Mouse (Mus musculus) CH12.LX (cell line): ENCODE data around the gene Fam3b. TPM values are rescaled to one million over a fixed set of nuclear protein-coding genes. Genes with fewer than 3 reads are reported as not detected.

Experiments
- DNase-seq: peaks from one replicate; pipeline ENCODE4 v3.0.0-alpha.2; 2013; ENCODE audit errors: extremely low read depth
- H3K27ac ChIP-seq: 2 replicates; pipeline ENCODE4 v1.5.1; 2012; ENCODE audit warnings: low read depth, mild to moderate bottlenecking, control low read depth, moderate library complexity; ENCODE audit not compliant: insufficient read depth
- H3K27me3 ChIP-seq: replicated peaks from 2 replicates; pipeline ENCODE3; 2012; ENCODE audit warnings: inconsistent platforms
- H3K36me3 ChIP-seq, 2 experiments: replicated peaks in 1 of 2; 2 replicates each; pipeline versions ENCODE3 to v1.6.1; 2012; ENCODE audit warnings: inconsistent platforms in 1 of 2, low read length in 1 of 2, mild to moderate bottlenecking in 1 of 2, mixed read lengths in 1 of 2, moderate library complexity in 1 of 2; ENCODE audit not compliant: control insufficient read depth in 1 of 2, insufficient read depth in 1 of 2
- H3K4me1 ChIP-seq, 2 experiments: 2 replicates each; pipeline ENCODE4 v1.6.1; 2012; ENCODE audit warnings: inconsistent platforms in 1 of 2, moderate library complexity in 1 of 2; ENCODE audit not compliant: insufficient read depth in 2 of 2, control insufficient read depth in 1 of 2
- H3K4me2 ChIP-seq: 2 replicates; pipeline ENCODE4 v1.6.1; 2012; ENCODE audit warnings: low read depth, mild to moderate bottlenecking, control low read depth; ENCODE audit not compliant: poor library complexity, insufficient read depth, severe bottlenecking
- H3K4me3 ChIP-seq, 3 experiments: fragments of 150-350 bp in 1 of 3; sonication (generic) in 1 of 3; replicated peaks in 1 of 3; 2 replicates each; pipeline versions ENCODE3 to v1.5.1; 2011 to 2012; ENCODE audit warnings: low read depth in 2 of 3, low read length in 2 of 3, mild to moderate bottlenecking in 2 of 3, moderate library complexity in 2 of 3, control low read depth in 1 of 3, improper control_type of control experiment in 1 of 3, inconsistent platforms in 1 of 3, mixed read lengths in 1 of 3; ENCODE audit not compliant: poor library complexity in 1 of 3
- H3K79me2 ChIP-seq: replicated peaks from 2 replicates; pipeline ENCODE4 v1.6.1; 2012; ENCODE audit warnings: mild to moderate bottlenecking, moderate library complexity; ENCODE audit not compliant: control insufficient read depth, poor library complexity, insufficient read depth, severe bottlenecking; ENCODE audit errors: extremely low read depth
- H3K9ac ChIP-seq: 2 replicates; pipeline ENCODE4 v1.6.1; 2012; ENCODE audit warnings: low read depth, mild to moderate bottlenecking, control low read depth, moderate library complexity; ENCODE audit not compliant: insufficient read depth
- H3K9me3 ChIP-seq: replicated peaks from 2 replicates; pipeline ENCODE3; 2012; ENCODE audit warnings: low read length, inconsistent platforms, mixed read lengths
- CHD2 ChIP-seq: IDR thresholded peaks from 2 replicates; pipeline ENCODE4 v1.6.1; 2011; ENCODE audit warnings: low read length, improper control_type of control experiment
- CTCF ChIP-seq, 2 experiments: IDR thresholded peaks in 1 of 2; conservative IDR thresholded peaks in 1 of 2; 2 replicates each; pipeline ENCODE4 v1.5.1; 2011 to 2012; ENCODE audit warnings: low read depth in 2 of 2, low read length in 2 of 2, improper control_type of control experiment in 1 of 2, inconsistent platforms in 1 of 2, mild to moderate bottlenecking in 1 of 2, moderate library complexity in 1 of 2
- E2F4 ChIP-seq: IDR thresholded peaks from 2 replicates; pipeline ENCODE4 v1.6.1; 2011; ENCODE audit warnings: low read depth, low read length, improper control_type of control experiment; ENCODE audit not compliant: insufficient replicate concordance
- GABPA ChIP-seq: IDR thresholded peaks from 2 replicates; pipeline ENCODE4 v1.6.1; 2012; ENCODE audit warnings: low read depth, low read length, improper control_type of control experiment, inconsistent platforms; ENCODE audit not compliant: insufficient replicate concordance
- JUN ChIP-seq: IDR thresholded peaks from 2 replicates; pipeline ENCODE4 v1.6.1; 2011; ENCODE audit warnings: low read depth, mild to moderate bottlenecking, low read length, improper control_type of control experiment, moderate library complexity; ENCODE audit not compliant: insufficient read depth
- KAT2A ChIP-seq: IDR thresholded peaks from 2 replicates; pipeline ENCODE4 v1.6.1; 2012; ENCODE audit warnings: low read length, improper control_type of control experiment, inconsistent platforms; ENCODE audit not compliant: insufficient replicate concordance
- MAX ChIP-seq: IDR thresholded peaks from 2 replicates; pipeline ENCODE4 v1.6.1; 2011; ENCODE audit warnings: low read length, improper control_type of control experiment
- MAZ ChIP-seq: IDR thresholded peaks from 2 replicates; pipeline ENCODE4 v1.6.1; 2012; ENCODE audit warnings: low read depth, mild to moderate bottlenecking, inconsistent platforms, low read length, improper control_type of control experiment, moderate library complexity
- MEF2A ChIP-seq: IDR thresholded peaks from 2 replicates; pipeline ENCODE4 v1.6.1; 2014; ENCODE audit warnings: low read depth, mild to moderate bottlenecking, inconsistent platforms, low read length, improper control_type of control experiment, borderline replicate concordance
- MYC ChIP-seq: IDR thresholded peaks from 2 replicates; pipeline ENCODE4 v1.6.1; 2011; ENCODE audit warnings: low read depth, mild to moderate bottlenecking, improper control_type of control experiment, low read length
- NRF1 ChIP-seq: IDR thresholded peaks from 2 replicates; pipeline ENCODE4 v1.6.1; 2014; ENCODE audit warnings: low read depth, mild to moderate bottlenecking, inconsistent platforms, low read length, improper control_type of control experiment, moderate library complexity
- PAX5 ChIP-seq: IDR thresholded peaks from 2 replicates; pipeline ENCODE4 v1.6.1; 2012; ENCODE audit warnings: low read length, inconsistent platforms, mixed read lengths
- POLR2AphosphoS2 ChIP-seq: IDR thresholded peaks from 2 replicates; pipeline ENCODE4 v1.6.1; 2011; ENCODE audit warnings: low read depth, low read length, improper control_type of control experiment
- RAD21 ChIP-seq: IDR thresholded peaks from 2 replicates; pipeline ENCODE4 v1.6.1; 2011; ENCODE audit warnings: low read depth, mild to moderate bottlenecking, low read length, improper control_type of control experiment, moderate library complexity
- SIN3A ChIP-seq: IDR thresholded peaks from 2 replicates; pipeline ENCODE4 v1.6.1; 2012; ENCODE audit warnings: low read length, improper control_type of control experiment, inconsistent platforms
- TCF12 ChIP-seq: IDR thresholded peaks from 2 replicates; pipeline ENCODE4 v1.6.1; 2014; ENCODE audit warnings: low read depth, mild to moderate bottlenecking, inconsistent platforms, low read length, improper control_type of control experiment
- USF1 ChIP-seq: IDR thresholded peaks from 2 replicates; pipeline ENCODE4 v1.6.1; 2014; ENCODE audit warnings: low read depth, mild to moderate bottlenecking, inconsistent platforms, low read length, improper control_type of control experiment
- USF2 ChIP-seq: conservative IDR thresholded peaks from 2 replicates; pipeline ENCODE4 v1.6.1; 2011; ENCODE audit warnings: low read depth, low read length, improper control_type of control experiment
- ZMIZ1 ChIP-seq: IDR thresholded peaks from 2 replicates; pipeline ENCODE4 v1.6.1; 2012; ENCODE audit warnings: low read depth, mild to moderate bottlenecking, inconsistent platforms, low read length, improper control_type of control experiment
- ZNF384 ChIP-seq: IDR thresholded peaks from 2 replicates; pipeline ENCODE4 v1.6.1; 2012; ENCODE audit warnings: low read depth, low read length, improper control_type of control experiment, inconsistent platforms
- dilution Hi-C: fragments of 300-500 bp; cut with MboI; formaldehyde crosslinking; loops from 2 replicates; pipeline ENCODE4 v1.14.3; 2020; ENCODE audit warnings: low sequenced_read_pairs; ENCODE audit not compliant: extremely low pct_unique_long_range_greater_than_20kb, extremely low pct_ligation_motif_present
- in situ Hi-C: fragments of 300-500 bp; cut with MboI; formaldehyde crosslinking; loops from 3 replicates; pipeline ENCODE4 v1.14.3; 2019; ENCODE audit warnings: low sequenced_read_pairs, low pct_ligation_motif_present, low pct_unique_long_range_greater_than_20kb, mixed read lengths
- polyA plus RNA-seq: library from polyadenylated mRNA; unstranded; fragments of >175 nt; gene quantifications from 2 replicates; pipeline ENCODE4 v1.2.1, GENCODE M21; 2012; ENCODE audit warnings: low read depth; ENCODE audit not compliant: insufficient read length
- total RNA-seq, 2 experiments: library from RNA; depleted of rRNA; stranded (reverse); fragments of 300-350 nt in 1 of 2; fragments of >200 nt in 1 of 2; gene quantifications; 2 replicates each; pipeline ENCODE4 v1.2.3; 2012 to 2014

Fam3b gene
- total and polyA plus RNA-seq, 3 experiments, result not detected

DNA sequence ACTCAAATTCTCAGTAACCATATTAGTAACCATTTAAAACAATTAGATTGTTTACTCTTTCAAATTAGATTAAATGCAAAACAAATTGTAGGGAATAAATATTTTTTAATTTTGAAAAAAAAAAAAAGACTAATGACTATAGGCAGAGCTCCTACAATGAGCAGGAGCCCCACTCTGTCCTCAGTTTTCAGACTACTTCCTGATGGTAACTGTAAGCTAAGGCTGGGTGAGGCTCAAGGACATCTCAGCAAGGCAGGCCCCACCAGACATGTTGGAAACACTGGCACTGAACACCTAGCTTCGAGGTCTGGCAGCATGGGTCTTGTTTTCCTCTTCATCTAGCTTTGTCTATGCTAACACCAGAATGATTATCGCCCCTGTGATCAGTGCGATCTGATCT, 16.5 kb downstream of the Fam3b start:
- dilution Hi-C loops (no loop called here), in situ Hi-C loops (no loop called here)
- Histone ChIP-seq H3K4me3 (no peak overlapping the region), H3K36me3 (no peaks in the 10 kb centered on the region), H3K4me2 (no peak overlapping the region), H3K27ac (no peak overlapping the region), H3K4me1 (no peaks in the 10 kb centered on the region), H3K79me2 (no peaks in the 10 kb centered on the region), H3K9me3 (no peaks in the 10 kb centered on the region), H3K9ac (no peak overlapping the region), H3K27me3 (no peaks in the 10 kb centered on the region)
- no peak for TF ChIP-seq SIN3A
- TF ChIP-seq MEF2A, result no peak
- TF ChIP-seq JUN, result no peak
- no peak for TF ChIP-seq CHD2
- TF ChIP-seq USF2, result no peak
- TF ChIP-seq NRF1, result no peak
- TF ChIP-seq KAT2A, result no peak
- no peak for TF ChIP-seq TCF12
- TF ChIP-seq MAX, result no peak
- no peak for TF ChIP-seq MAZ
- no peak for TF ChIP-seq CTCF (conservative IDR thresholded peaks at IDR 0.05 in 1 of 2, IDR thresholded peaks at IDR 0.05 in 1 of 2; ENCODE audit: low read depth in 2 of 2, low read length in 2 of 2)
- TF ChIP-seq ZMIZ1, result no peak
- no peak for TF ChIP-seq POLR2AphosphoS2
- no peak for TF ChIP-seq GABPA
- DNase-seq, result no peak

DNA sequence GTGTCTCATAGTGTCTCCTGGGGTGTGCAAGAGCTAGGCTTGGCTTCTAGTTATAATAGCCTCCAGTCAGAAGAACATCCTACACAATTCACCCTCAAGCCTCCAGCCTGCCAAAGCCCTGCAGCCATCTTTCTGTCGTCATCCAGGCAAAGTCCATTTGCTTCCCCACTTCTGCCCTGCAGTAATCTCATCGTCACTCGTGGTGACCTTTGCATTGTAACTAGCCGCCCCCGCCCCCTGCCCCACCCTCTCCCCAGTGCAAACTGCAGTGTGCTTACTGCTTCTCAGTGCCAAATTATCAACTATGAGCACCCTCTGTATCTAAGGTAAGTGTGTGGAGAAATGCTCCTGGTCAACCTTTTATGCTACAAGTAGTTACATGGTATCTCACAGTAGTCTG, 16.9 kb downstream of the Fam3b start:
- in situ Hi-C loops, result no loop called here
- Histone ChIP-seq H3K9ac (no peak overlapping the region), H3K27ac (no peak overlapping the region), H3K4me1 (no peaks in the 10 kb centered on the region), H3K4me3 (no peak overlapping the region), H3K79me2 (no peaks in the 10 kb centered on the region), H3K27me3 (no peaks in the 10 kb centered on the region), H3K4me2 (no peak overlapping the region), H3K36me3 (no peaks in the 10 kb centered on the region), H3K9me3 (no peaks in the 10 kb centered on the region)
- dilution Hi-C loops, result no loop called here
- no peak for TF ChIP-seq E2F4
- no peak for TF ChIP-seq USF1
- TF ChIP-seq RAD21, result no peak
- no peak for TF ChIP-seq PAX5
- no peak for TF ChIP-seq MYC
- no peak for TF ChIP-seq ZNF384
- no peak for DNase-seq
